In the genomic region with DNA sequence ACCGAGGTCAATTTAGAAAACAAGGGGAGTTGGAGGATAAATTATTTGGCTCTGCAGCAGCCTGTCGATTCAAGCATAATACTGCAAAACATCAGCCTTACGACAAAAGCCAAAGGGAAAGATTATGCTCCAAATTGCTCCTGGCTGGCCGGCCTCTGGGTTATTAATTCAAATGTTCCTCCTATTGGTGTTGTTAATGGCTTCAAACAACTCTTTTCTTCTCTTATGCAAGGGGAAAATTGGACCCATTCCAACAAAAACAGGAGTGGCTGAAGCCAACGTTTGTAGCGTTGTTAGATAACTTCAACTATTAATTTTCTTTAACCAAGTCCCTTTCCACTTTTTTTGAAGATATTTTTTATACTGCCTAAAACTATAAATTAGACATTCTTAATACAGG, we compare ENCODE assay signal across 12 mouse cellular contexts.
A peak's percentile ranks its signal among the peaks of the same experiment; 100 is the strongest.
DNase-seq lines count a peak whose midpoint lies in the region; ATAC-seq lines count a peak whose summit lies in the region.
"Had no signal": no experiment of that assay in that cellular context is flagged by ENCODE, and none has a peak within 500 bp of the region (broad histone marks: within the 10 kb centered on the region; RNA-seq: fewer than 3 reads in every experiment).

No protein-coding gene starts in this region.

- H3K4me3 ChIP-seq in embryonic facial prominence, embryonic 11.5 days (ENCODE audit: low read depth, low read length) = no peak overlapping the region
- H3K4me3 ChIP-seq in embryonic facial prominence, embryonic 10.5 days = no peak overlapping the region
- no peak overlapping the region for H3K4me3 ChIP-seq in kidney, embryonic 14.5 days (ENCODE audit: low read length)
- H3K4me3 ChIP-seq: liver, embryonic 15.5 days; midbrain, embryonic 15.5 days had no signal

- no peak overlapping the region for H3K27ac ChIP-seq in embryonic facial prominence, embryonic 11.5 days (replicated peaks; ENCODE audit: low read depth, low read length)
- no peak overlapping the region for H3K27ac ChIP-seq in embryonic facial prominence, embryonic 10.5 days (replicated peaks)
- no peak overlapping the region for H3K27ac ChIP-seq in kidney, embryonic 14.5 days (ENCODE audit: low read depth, low read length)
- H3K27ac ChIP-seq: liver, embryonic 15.5 days; midbrain, embryonic 15.5 days had no signal

- no peaks in the 10 kb centered on the region for H3K27me3 ChIP-seq in embryonic facial prominence, embryonic 11.5 days (ENCODE audit: control insufficient read depth, insufficient read depth, low read length)
- H3K27me3 ChIP-seq in embryonic facial prominence, embryonic 10.5 days (replicated peaks; ENCODE audit: low read depth, poor library complexity, severe bottlenecking) = no peaks in the 10 kb centered on the region
- no peaks in the 10 kb centered on the region for H3K27me3 ChIP-seq in kidney, embryonic 14.5 days (ENCODE audit: control insufficient read depth, insufficient read depth, low read length)
- H3K27me3 ChIP-seq: liver, embryonic 15.5 days; midbrain, embryonic 15.5 days had no signal

- ATAC-seq in embryonic facial prominence, embryonic 11.5 days (replicated peaks; ENCODE audit: insufficient number of reproducible peaks, low FRiP score, low TSS enrichment, low read depth) = no peak
- no peak for ATAC-seq in kidney, embryonic 14.5 days (ENCODE audit: low FRiP score, low TSS enrichment)
- ATAC-seq: midbrain, embryonic 15.5 days had no signal

- H3K4me2 ChIP-seq in embryonic facial prominence, embryonic 11.5 days (ENCODE audit: low read depth, low read length) = no peak overlapping the region
- no peak overlapping the region for H3K4me2 ChIP-seq in kidney, embryonic 14.5 days (replicated peaks; ENCODE audit: low read depth, low read length)
- H3K4me2 ChIP-seq: liver, embryonic 15.5 days; midbrain, embryonic 15.5 days had no signal

- no peaks in the 10 kb centered on the region for H3K36me3 ChIP-seq in embryonic facial prominence, embryonic 11.5 days (replicated peaks; ENCODE audit: control insufficient read depth, insufficient read depth, low read depth, low read length)
- no peaks in the 10 kb centered on the region for H3K36me3 ChIP-seq in embryonic facial prominence, embryonic 10.5 days (replicated peaks)
- H3K36me3 ChIP-seq in kidney, embryonic 14.5 days (ENCODE audit: control insufficient read depth, insufficient read depth, low read length) = no peaks in the 10 kb centered on the region
- H3K36me3 ChIP-seq: liver, embryonic 15.5 days; midbrain, embryonic 15.5 days had no signal

- no peaks in the 10 kb centered on the region for H3K9me3 ChIP-seq in embryonic facial prominence, embryonic 11.5 days (replicated peaks; ENCODE audit: control insufficient read depth, low read length)
- no peaks in the 10 kb centered on the region for H3K9me3 ChIP-seq in embryonic facial prominence, embryonic 10.5 days
- H3K9me3 ChIP-seq in kidney, embryonic 14.5 days (ENCODE audit: control insufficient read depth, low read length) = no peaks in the 10 kb centered on the region
- H3K9me3 ChIP-seq: liver, embryonic 15.5 days; midbrain, embryonic 15.5 days had no signal

- DNase-seq in embryonic facial prominence, embryonic 11.5 days (ENCODE audit: low spot score) = peak; percentile 51
- DNase-seq in embryonic facial prominence, embryonic 10.5 days (ENCODE audit: low spot score) = no peak
- DNase-seq in kidney, adult 9 months = peak; percentile 12
- DNase-seq in 416B (ENCODE audit: low read depth) = peak; percentile 73
- peak; percentile 45 for DNase-seq in gonadal fat pad, adult 2 months (ENCODE audit: low read depth)
- no peak for DNase-seq in layer of hippocampus, postnatal 36 days
- DNase-seq in right cerebral cortex, postnatal 10 days (ENCODE audit: low spot score in 2 of 2) = no peak
- DNase-seq: cerebellum, adult 9-10 months; right cerebral cortex, postnatal 14 days had no signal

- no peak overlapping the region for H3K9ac ChIP-seq in embryonic facial prominence, embryonic 11.5 days (replicated peaks; ENCODE audit: low read length)
- no peak overlapping the region for H3K9ac ChIP-seq in kidney, embryonic 14.5 days (ENCODE audit: low read depth, low read length)
- H3K9ac ChIP-seq: liver, embryonic 15.5 days; midbrain, embryonic 15.5 days had no signal

- 47% methylated on average over 6 of the region's 6 CpGs for WGBS in embryonic facial prominence, embryonic 11.5 days
- 67% methylated on average over 6 of the region's 6 CpGs for WGBS in embryonic facial prominence, embryonic 10.5 days
- 25% methylated on average over 6 of the region's 6 CpGs for WGBS in kidney, embryonic 14.5 days

- H3K4me1 ChIP-seq in embryonic facial prominence, embryonic 11.5 days (ENCODE audit: control insufficient read depth, insufficient read depth, low read length) = no peaks in the 10 kb centered on the region
- H3K4me1 ChIP-seq in embryonic facial prominence, embryonic 10.5 days = peaks cover 14% of the 10 kb centered on the region
- H3K4me1 ChIP-seq in kidney, embryonic 14.5 days (ENCODE audit: control insufficient read depth, insufficient read depth, low read length) = peaks cover 3% of the 10 kb centered on the region; the same call in 1 of the 2 replicates
- H3K4me1 ChIP-seq: liver, embryonic 15.5 days; midbrain, embryonic 15.5 days had no signal

Comparison
In these comparisons a context has a peak if more than half of its experiments do, and no peak if none do; other contexts are left out.
1. DNase-seq: peak in embryonic facial prominence, embryonic 11.5 days (single experiment), kidney, adult 9 months (single experiment), 416B (single experiment) and gonadal fat pad, adult 2 months (single experiment); none in embryonic facial prominence, embryonic 10.5 days (single experiment), layer of hippocampus, postnatal 36 days (0 of 2) and right cerebral cortex, postnatal 10 days (0 of 2).